Comparison of ENCODE assay signal across 10 mouse cellular contexts in the genomic region with DNA sequence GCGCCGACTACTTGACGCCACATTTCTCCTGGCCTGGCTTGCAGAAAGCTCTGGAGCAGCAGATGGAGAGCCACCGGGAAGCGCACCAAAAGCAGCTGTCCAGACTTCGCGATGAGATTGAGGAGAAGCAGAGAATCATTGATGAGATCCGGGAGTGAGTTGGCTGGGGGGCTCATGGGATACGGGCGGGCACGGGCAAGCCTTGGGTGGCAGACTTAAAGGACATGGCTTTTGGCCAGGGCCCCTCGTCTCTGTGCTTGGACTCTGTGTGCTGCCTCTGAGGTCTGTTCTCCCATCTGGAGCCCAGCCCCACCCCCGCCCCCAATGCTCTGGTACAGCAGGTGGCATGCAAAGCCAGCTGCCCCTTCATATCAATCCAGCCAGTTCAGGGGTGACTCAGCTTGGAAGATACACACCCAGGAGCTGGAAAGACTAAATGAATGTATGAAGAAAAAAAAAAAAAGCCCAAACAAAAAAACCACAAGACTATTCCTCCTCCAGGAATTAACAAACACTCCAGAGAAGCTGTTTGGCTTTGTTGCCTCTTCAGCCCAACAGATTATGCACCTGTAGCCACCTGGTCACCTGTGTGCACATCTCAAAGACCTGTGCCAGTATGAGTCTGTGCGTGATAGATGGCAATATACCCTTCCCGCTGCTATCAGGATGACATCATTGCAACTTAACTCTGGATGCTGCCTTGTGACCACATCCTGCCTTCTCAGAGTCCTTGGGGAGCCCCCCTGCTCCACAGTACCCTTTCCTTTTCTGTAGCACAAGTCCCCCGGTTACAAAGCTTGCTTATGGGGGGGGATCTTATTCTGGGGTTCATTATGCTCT. TPM values are rescaled to one million over a fixed set of nuclear protein-coding genes. Genes with fewer than 3 reads are reported as not detected.
DNase-seq lines count a peak whose midpoint lies in the region; ATAC-seq and TF ChIP-seq lines count a peak whose summit lies in the region.
"Had no signal": no experiment of that assay in that cellular context is flagged by ENCODE, and none has a peak within 500 bp of the region (broad histone marks: within the 10 kb centered on the region; RNA-seq: fewer than 3 reads in every experiment).

No protein-coding gene starts in this region.

- H3K9me3 ChIP-seq in ES-Bruce4 (replicated peaks; ENCODE audit: control insufficient read depth, insufficient read depth, low read length, poor library complexity, severe bottlenecking): no peaks in the 10 kb centered on the region
- H3K9me3 ChIP-seq in neural tube, embryonic 14.5 days (ENCODE audit: control insufficient read depth, low read length): no peaks in the 10 kb centered on the region
- H3K9me3 ChIP-seq: stomach, embryonic 15.5 days had no signal

- no peak overlapping the region for H3K9ac ChIP-seq in ES-Bruce4 (ENCODE audit: low read depth, poor library complexity, severe bottlenecking)
- H3K9ac ChIP-seq in neural tube, embryonic 14.5 days (replicated peaks; ENCODE audit: low read depth, low read length): no peak overlapping the region
- H3K9ac ChIP-seq in heart, adult 2 months (ENCODE audit: low read depth, low read length): no peak overlapping the region
- H3K9ac ChIP-seq: liver, embryonic 14.5 days; stomach, embryonic 15.5 days had no signal

- intact Hi-C loops in heart, postnatal 36 days (cut with DNase I): no loop called here
- intact Hi-C loops in heart, adult 2 months (cut with DNase I): no loop called here

- no peak for TF ChIP-seq CTCF in ES-Bruce4 (IDR thresholded peaks at IDR 0.05; ENCODE audit: low read depth, low read length)
- no peak for TF ChIP-seq CTCF in heart, adult 2 months (IDR thresholded peaks at IDR 0.05)

- 48% methylated on average over 16 of the region's 16 CpGs for WGBS in neural tube, embryonic 14.5 days
- 60% methylated on average over 16 of the region's 16 CpGs for WGBS in heart, adult 2 months

- peak overlapping the region; percentile 35 for H3K4me3 ChIP-seq in ES-Bruce4 (ENCODE audit: low read depth, low read length)
- no peak overlapping the region for H3K4me3 ChIP-seq in neural tube, embryonic 14.5 days (ENCODE audit: low read depth, low read length)
- no peak overlapping the region for H3K4me3 ChIP-seq in heart, adult 2 months
- H3K4me3 ChIP-seq: stomach, embryonic 15.5 days had no signal

- no peak overlapping the region for H3K27ac ChIP-seq in ES-Bruce4 (ENCODE audit: insufficient read depth, low read length)
- peak overlapping the region; percentile 10; the same call in 1 of the 2 replicates for H3K27ac ChIP-seq in neural tube, embryonic 14.5 days (ENCODE audit: low read depth, low read length)
- H3K27ac ChIP-seq in heart, adult 2 months: no peak overlapping the region
- H3K27ac ChIP-seq: liver, embryonic 14.5 days had no signal

- no peak for TF ChIP-seq EP300 in ES-Bruce4 (IDR thresholded peaks at IDR 0.05; ENCODE audit: insufficient read depth, low read depth, low read length)
- TF ChIP-seq EP300 in heart, adult 2 months (IDR thresholded peaks at IDR 0.05; ENCODE audit: insufficient read depth, low read depth, low read length): no peak

- ATAC-seq in neural tube, embryonic 14.5 days (ENCODE audit: low read depth): peak; percentile 23; the same call in 1 of the 2 replicates

- DNase-seq in cerebellum, adult 11 months: peak; percentile 72
- peak; percentile 69 to 77 for DNase-seq in layer of hippocampus, adult 18-20 months (ENCODE audit: low spot score in 2 of 2)
- DNase-seq in heart, postnatal 36 days: no peak
- no peak for DNase-seq in kidney, adult 18-20 months
- no peak for DNase-seq in heart, adult 2 months

- H3K4me2 ChIP-seq in neural tube, embryonic 14.5 days (ENCODE audit: low read depth, low read length): no peak overlapping the region
- H3K4me2 ChIP-seq: heart, embryonic 11.5 days; stomach, embryonic 15.5 days had no signal

- no peaks in the 10 kb centered on the region for H3K36me3 ChIP-seq in ES-Bruce4 (ENCODE audit: control insufficient read depth, insufficient read depth, low read length, poor library complexity, severe bottlenecking)
- peaks cover 36% of the 10 kb centered on the region for H3K36me3 ChIP-seq in neural tube, embryonic 14.5 days (ENCODE audit: control insufficient read depth, insufficient read depth, low read length)
- no peaks in the 10 kb centered on the region for H3K36me3 ChIP-seq in heart, adult 2 months (ENCODE audit: control insufficient read depth, insufficient read depth, low read length)
- H3K36me3 ChIP-seq: stomach, embryonic 15.5 days had no signal

- TF ChIP-seq POLR2A in ES-Bruce4 (IDR thresholded peaks at IDR 0.05; ENCODE audit: insufficient read depth, low read length): no peak
- TF ChIP-seq POLR2A in heart, adult 2 months (IDR thresholded peaks at IDR 0.05; ENCODE audit: insufficient read depth, low read depth, low read length): no peak

- no peaks in the 10 kb centered on the region for H3K4me1 ChIP-seq in ES-Bruce4 (ENCODE audit: control insufficient read depth, insufficient read depth, low read length)
- peaks cover 34% of the 10 kb centered on the region for H3K4me1 ChIP-seq in neural tube, embryonic 14.5 days (ENCODE audit: control insufficient read depth, insufficient read depth, low read length)
- peaks cover 5% of the 10 kb centered on the region for H3K4me1 ChIP-seq in heart, adult 2 months (ENCODE audit: control insufficient read depth, insufficient read depth, low read length)

- H3K79me2 ChIP-seq in heart, adult 2 months (replicated peaks; ENCODE audit: control insufficient read depth, insufficient read depth, low read length): no peaks in the 10 kb centered on the region

- H3K27me3 ChIP-seq in ES-Bruce4 (ENCODE audit: control insufficient read depth, insufficient read depth, low read length, poor library complexity, severe bottlenecking): no peaks in the 10 kb centered on the region
- H3K27me3 ChIP-seq in neural tube, embryonic 14.5 days (ENCODE audit: control insufficient read depth, insufficient read depth, low read length): no peaks in the 10 kb centered on the region
- no peaks in the 10 kb centered on the region for H3K27me3 ChIP-seq in heart, adult 2 months (ENCODE audit: control insufficient read depth, insufficient read depth, low read length)
- H3K27me3 ChIP-seq: stomach, embryonic 15.5 days had no signal

RNA-seq across cellular contexts. Expression of a gene that starts 45.4 kb away (rescaled TPM):
- 6.0 and 7.0 TPM in 2 replicates for polyA plus RNA-seq in ES-Bruce4 (2011; ENCODE audit: insufficient read depth, insufficient read length, low read depth, missing spikeins)
- 1 to 10 TPM; 3.5 to 4.7 TPM for total RNA-seq in layer of hippocampus, adult 18-20 months (2021)
- polyA plus RNA-seq in neural tube, embryonic 14.5 days (2014; fragmentation: Nextera tagmentation; extraction: Ambion mirVana): 14.1 and 24.6 TPM in 2 replicates
- total RNA-seq in heart, postnatal 36 days (2021): not detected
- under 1 TPM in 1 of 2 experiments, not detected in 1; 0.10 TPM for total RNA-seq in heart, adult 2 months (2021)
- polyA plus RNA-seq in heart, adult 2 months (2012; rRNA removed): 0.25 TPM in 1 of 2 replicates, not detected in the other

Comparison
In these comparisons a context has a peak if more than half of its experiments do, and no peak if none do; other contexts are left out.
1. DNase-seq: peak in cerebellum, adult 11 months (single experiment) and layer of hippocampus, adult 18-20 months (2 of 2); none in heart, postnatal 36 days (0 of 2), kidney, adult 18-20 months (single experiment) and heart, adult 2 months (0 of 2).
2. RNA of a gene that starts 45.4 kb away (total RNA-seq): 3.5 to 4.7 TPM in layer of hippocampus, adult 18-20 months; 0.10 TPM in heart, adult 2 months and not detected in heart, postnatal 36 days; every median in the first group is over 4 times any median in the second.